Mouse (Mus musculus) frontal cortex, postnatal 14 days (tissue): ENCODE measurements around the gene Sdk2.

Source experiments
- DNase-seq, 2 experiments: peaks; one replicate each; pipeline ENCODE4 v3.0.0; 2022; ENCODE audit warnings: low spot score in 2 of 2

The Sdk2 gene

GRCm38 (mm10) chr11:114066951-114067762 lies at the start of gene Sdk2:
Gene Sdk2, minus strand, starts transcription at chr11:114067046.
- peak in 1 of 2 experiments; percentile 68 for DNase-seq

GRCm38 (mm10) chr11:114115077-114115476 lies 48.2 kb upstream of the Sdk2 start:
- DNase-seq, result no peak

DNA sequence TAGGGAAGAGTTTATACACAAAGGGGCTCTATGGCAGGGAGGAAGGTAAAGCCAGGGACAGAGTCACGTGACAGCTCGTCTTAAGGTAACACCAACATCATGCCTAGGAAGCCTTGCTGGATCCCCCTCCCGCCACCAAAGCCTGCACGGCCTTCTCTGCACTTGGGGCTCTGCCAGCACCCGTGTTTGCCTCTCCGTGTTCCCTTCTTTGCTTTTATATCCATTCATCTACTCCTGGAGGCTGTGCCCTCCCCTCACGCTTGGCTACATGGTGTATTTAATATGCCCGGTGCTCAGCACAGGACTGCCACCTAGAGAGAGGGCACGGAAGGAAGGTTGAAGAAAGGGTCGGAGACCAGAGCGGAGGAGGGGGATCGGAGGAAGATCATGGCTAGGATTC lies 47.8 kb upstream of the Sdk2 start:
- no peak for DNase-seq

- DNase-seq, result no peak
Observed at GRCm38 (mm10) chr11:114110851-114111250, 44.0 kb upstream of the Sdk2 start.

DNA sequence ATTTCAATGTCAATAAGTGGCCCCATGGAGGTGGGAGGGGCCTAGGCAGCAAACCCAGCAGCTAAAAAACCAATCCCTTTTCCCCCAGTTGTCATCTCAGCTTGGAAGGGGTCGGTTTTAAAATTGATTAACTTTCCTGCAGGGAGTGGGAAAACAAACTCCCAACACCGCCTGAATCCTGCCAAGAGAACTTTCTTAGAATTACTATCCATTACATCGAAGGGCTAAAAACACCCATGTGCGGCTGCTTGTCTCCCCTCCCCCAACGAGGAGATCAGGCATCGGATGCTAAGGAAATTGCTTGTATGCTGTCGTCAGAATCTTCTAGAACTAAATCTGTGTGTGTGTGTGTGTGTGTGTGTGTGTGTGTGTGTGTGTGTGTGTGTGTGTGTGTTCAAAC lies 26.8 kb upstream of the Sdk2 start:
- DNase-seq, result no peak

GRCm38 (mm10) chr11:114093175-114093574 lies 26.3 kb upstream of the Sdk2 start:
- DNase-seq, result no peak

- no peak for DNase-seq
Observed at GRCm38 (mm10) chr11:114080606-114081005, 13.8 kb upstream of the Sdk2 start.

GRCm38 (mm10) chr11:114072644-114073043 lies 5.8 kb upstream of the Sdk2 start:
- DNase-seq, result no peak

GRCm38 (mm10) chr11:114071998-114072397 lies 5.2 kb upstream of the Sdk2 start:
- DNase-seq, result peak in 1 of 2 experiments; percentile 31

- no peak for DNase-seq
Observed at GRCm38 (mm10) chr11:114070881-114071280, 4.0 kb upstream of the Sdk2 start.

DNA sequence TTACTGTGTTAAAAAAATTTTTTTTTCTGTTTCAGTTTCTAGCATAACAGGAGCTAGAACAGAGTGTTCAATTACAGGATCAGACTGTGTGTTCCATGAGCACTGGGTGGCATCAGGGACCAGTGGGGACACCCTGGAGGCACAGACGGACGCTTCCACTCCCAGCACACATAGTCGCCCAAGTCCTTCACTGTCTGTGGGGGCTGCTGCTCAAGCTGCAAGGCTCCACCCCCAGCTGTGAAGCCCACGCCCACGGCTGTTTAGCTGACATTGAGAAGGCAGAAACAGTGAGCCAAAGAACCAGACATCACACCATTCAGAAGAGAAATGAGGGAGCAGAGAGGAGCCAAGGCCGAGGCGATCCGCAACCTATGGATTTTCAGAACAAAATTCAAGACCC lies 3.3 kb upstream of the Sdk2 start:
- DNase-seq, result peak in 1 of 2 experiments; percentile 12

GRCm38 (mm10) chr11:114068390-114068789 lies 1.5 kb upstream of the Sdk2 start:
- DNase-seq, result peak in 1 of 2 experiments; percentile 54

DNA sequence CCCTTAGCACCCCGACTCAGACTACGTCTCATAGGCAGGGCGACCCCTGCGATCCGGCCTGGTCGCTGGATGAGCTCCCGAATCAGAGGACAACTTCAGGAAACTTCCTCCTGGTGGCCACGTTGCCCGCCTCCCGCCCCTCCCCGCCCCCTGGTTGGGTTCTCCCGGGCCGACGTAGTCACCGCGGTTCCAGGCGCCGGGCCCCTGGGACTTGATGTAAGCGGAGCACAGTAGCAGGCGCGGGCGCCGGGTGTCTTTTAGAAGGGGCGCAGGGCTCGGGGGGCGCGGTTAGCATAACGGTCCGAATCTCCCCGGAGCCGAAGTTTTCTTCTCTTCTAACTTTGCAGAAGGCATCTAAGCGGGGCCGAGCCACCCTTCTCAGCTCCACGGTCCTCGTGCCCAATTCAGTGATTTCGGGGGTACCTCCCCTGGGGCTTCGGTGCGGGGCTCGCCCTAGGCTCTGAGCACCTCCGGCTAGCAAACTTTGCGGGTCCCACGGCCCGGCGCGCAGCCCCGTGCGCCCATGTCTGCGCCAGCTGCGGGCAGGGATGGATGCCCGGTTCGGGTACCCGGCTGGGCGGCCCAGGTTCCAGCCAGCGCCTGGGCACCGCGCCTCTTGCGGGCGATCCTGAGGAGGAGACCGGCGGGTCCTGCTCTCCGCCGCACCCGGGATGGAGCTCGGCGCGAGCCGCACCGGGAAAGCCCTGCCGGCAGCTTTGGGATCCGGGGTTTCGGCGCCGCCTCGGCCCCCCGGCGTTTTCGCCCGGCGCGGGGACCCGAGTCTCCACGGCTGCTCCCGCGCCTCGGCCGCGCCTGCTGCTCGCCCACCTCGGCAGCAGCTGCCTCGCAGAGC lies 522 bp downstream of the Sdk2 start:
- peak in 1 of 2 experiments; percentile 16 for DNase-seq

GRCm38 (mm10) chr11:114065596-114065995 lies 1.2 kb downstream of the Sdk2 start:
- DNase-seq, result no peak

DNA sequence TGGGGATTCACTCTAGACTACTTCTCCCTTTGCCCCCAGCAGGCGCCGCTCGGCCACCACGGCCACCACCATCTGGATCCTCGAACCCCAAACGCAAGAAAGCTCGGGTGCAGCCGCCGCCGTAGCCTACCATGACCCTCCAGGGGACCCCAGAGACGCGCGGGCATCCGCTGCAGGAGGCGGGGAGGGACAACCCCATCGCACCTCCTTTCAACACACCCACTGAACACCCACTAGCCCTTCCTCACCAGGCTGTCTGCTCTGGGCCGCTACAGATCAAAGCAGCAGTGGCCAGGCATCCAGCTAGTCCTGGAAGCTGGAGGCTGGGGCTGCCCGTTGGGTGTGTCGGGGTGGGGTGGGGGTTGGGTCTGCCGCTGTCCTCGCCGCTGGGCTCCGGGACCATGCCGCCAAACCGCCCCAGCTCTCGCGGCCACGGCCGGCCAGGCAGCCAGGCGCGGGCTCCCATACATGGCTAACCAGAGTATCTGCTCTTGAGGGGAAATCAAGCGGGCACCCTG lies 1.9 kb downstream of the Sdk2 start:
- DNase-seq, result no peak

GRCm38 (mm10) chr11:114061946-114062345 lies 4.9 kb downstream of the Sdk2 start:
- DNase-seq, result no peak

- no peak for DNase-seq
Observed at GRCm38 (mm10) chr11:114061265-114061664, 5.6 kb downstream of the Sdk2 start.

DNA sequence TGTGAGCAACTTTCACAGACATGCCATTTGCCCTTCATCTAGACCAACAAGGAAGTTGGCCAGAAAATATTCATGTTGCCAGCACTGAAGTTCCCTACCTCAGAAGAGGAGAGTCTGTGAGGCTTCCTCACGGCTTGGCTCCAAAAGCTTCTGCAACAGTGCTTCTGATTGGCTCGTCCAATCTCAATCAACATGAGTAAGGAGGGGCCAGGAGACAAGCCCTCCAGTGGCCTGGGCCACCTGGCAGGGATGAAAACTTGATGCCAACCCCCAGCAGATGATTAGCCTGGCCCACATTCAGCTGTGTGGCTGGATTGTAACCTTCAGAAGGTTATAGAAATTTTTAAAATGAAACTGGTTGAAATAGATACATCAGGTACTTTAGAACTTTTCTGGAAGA lies 10.5 kb downstream of the Sdk2 start:
- no peak for DNase-seq

DNA sequence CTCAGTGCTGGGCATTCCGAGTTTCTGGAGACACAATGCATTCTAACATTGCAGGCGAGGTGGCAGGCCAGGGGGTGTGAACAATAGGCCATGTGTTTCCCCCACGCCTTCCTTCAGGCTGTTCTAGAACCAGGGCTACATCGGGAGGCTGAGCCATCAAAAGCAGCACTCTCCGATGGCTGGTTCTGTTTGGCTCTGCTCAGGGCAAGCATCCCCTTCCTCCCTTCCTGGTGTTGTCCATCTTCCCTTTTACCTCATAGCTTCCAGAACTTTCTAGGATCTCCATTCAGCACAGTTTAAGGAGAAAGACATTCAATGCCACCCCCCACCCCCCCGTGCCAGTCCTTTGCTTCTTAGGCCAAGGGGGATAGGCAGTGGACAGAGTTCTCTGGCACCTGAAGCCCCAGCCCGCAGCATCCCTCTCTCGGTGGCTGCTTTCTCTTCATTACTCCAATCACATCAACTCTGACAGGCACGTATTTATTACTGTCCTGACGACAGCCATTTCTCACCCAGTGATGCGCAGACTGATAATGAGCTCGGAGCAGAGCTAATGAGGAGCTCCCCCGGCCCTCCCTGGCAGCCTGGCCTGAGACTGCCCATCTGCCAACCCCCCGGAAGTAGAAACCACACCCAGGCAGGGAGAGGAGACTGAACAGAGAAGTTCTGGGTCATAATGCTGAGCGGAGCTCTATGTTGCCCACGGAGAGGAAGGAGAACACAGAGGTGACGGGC lies 12.1 kb downstream of the Sdk2 start:
- DNase-seq, result no peak

GRCm38 (mm10) chr11:114051361-114051760 lies 15.5 kb downstream of the Sdk2 start:
- no peak for DNase-seq

DNA sequence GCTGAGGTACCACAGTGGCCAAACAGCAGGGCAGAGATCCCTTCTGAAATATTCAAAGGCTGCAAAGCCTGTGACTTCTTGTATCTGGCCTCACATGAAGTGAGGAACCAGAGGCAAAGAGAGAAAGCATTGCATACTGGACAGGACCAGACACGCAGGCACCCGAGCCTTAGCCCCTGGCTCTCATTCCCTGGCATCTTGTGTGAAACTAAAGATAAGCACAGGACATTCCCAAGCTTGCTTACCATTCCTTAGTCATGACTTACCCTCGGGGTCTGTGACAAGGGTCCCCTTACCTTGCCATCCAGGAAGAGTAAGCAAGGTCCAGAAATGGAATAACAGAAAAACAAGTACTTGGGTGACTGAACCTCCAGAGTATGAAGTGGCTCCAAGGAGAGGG lies 16.3 kb downstream of the Sdk2 start:
- no peak for DNase-seq

DNA sequence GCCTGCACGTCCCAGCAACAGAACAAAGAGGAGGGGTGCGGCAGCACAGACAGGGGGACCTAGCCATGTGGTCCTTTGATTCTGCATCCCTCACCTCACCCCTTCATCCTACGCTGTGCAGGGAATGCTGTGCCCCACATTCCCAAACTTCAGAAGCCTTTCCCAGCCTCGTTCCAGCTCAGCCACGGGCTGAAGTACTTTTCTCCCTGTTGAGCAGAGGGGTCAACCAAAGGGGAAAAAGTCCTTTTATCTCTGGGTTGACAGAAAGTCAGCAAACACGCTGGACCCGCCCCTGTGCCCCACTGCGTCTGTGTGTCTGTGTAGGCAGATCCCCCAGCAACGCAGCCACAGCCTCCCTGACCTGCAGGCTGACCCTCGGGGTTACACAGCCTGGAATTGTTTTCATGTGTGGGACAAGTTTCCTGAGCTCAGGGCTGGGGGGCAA lies 18.9 kb downstream of the Sdk2 start:
- no peak for DNase-seq
